Mouse (Mus musculus): Measurements from ENCODE around the gene Myo10. TPM values are rescaled to one million over a fixed set of nuclear protein-coding genes. Genes with fewer than 3 reads are reported as not detected.

Gene Myo10
- polyA plus RNA-seq, 1 experiment, result 0.45 TPM

DNA sequence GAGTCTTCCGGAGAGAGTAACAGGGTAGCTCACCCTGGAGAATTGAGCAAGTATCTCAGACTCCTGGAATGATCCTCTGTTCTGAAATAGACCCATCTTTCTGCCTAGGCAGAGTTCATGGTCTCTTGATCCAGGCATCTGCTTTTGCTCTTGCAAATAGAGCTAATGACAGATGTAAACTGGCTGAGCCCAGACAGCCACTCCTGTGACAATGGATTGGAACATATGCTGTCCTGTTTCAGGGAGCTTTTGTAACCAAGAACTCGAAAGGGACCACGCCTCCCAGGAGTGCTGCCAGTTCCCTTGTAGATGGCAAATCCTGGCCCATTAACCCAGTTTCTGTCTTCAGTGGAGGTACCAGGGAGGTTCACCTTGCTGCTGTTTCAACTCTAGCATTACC is 56.8 kb downstream of the Myo10 start:
- Histone ChIP-seq H3K27me3 (ENCODE audit: control insufficient read depth) (no peaks in the 10 kb centered on the region), H3K9me3 (ENCODE audit: control insufficient read depth, low read length) (no peaks in the 10 kb centered on the region), H3K4me1 (ENCODE audit: control insufficient read depth) (no peaks in the 10 kb centered on the region), H3K4me3 (replicated peaks) (no peak overlapping the region), H3K36me3 (ENCODE audit: control insufficient read depth) (no peaks in the 10 kb centered on the region)
- TF ChIP-seq TAL1 (IDR thresholded peaks at IDR 0.05; ENCODE audit: low read length) (no peak), GATA1 (IDR thresholded peaks at IDR 0.05; ENCODE audit: low read length) (no peak)

DNA sequence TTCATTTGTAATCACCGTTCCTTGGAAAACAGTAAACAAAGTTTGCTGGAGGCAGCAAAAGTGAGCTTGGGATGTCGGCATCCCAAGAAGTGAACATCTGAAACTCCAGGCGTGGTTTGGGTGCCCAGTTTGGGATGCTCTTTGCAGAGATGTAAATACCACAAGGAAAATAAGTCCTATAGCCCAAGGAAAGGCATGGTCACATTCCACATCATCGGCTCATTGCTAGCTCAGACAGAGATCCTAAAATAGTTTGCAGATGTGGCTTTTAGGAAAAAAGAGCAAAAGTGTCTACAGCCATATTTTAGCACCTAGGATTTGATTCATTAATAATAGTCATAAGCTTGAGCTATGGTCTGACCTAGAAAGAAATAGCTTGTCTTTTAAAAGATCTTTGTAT is 57.3 kb downstream of the Myo10 start:
- Histone ChIP-seq H3K4me3 (replicated peaks) (no peak overlapping the region), H3K4me1 (ENCODE audit: control insufficient read depth) (no peaks in the 10 kb centered on the region), H3K36me3 (ENCODE audit: control insufficient read depth) (no peaks in the 10 kb centered on the region), H3K9me3 (ENCODE audit: control insufficient read depth, low read length) (no peaks in the 10 kb centered on the region), H3K27me3 (ENCODE audit: control insufficient read depth) (no peaks in the 10 kb centered on the region)
- no peak for TF ChIP-seq GATA1 (IDR thresholded peaks at IDR 0.05; ENCODE audit: low read length)
- no peak for TF ChIP-seq TAL1 (IDR thresholded peaks at IDR 0.05; ENCODE audit: low read length)

- Histone ChIP-seq H3K4me3 (replicated peaks) (no peak overlapping the region), H3K9me3 (ENCODE audit: control insufficient read depth, low read length) (no peaks in the 10 kb centered on the region), H3K27me3 (ENCODE audit: control insufficient read depth) (no peaks in the 10 kb centered on the region), H3K4me1 (ENCODE audit: control insufficient read depth) (no peaks in the 10 kb centered on the region), H3K36me3 (ENCODE audit: control insufficient read depth) (no peaks in the 10 kb centered on the region)
- TF ChIP-seq TAL1 (IDR thresholded peaks at IDR 0.05; ENCODE audit: low read length) (no peak), GATA1 (IDR thresholded peaks at IDR 0.05; ENCODE audit: low read length) (no peak)
Observed at GRCm38 (mm10) chr15:25680269-25680818, 58.0 kb downstream of the Myo10 start.

GRCm38 (mm10) chr15:25682953-25683507 is 60.7 kb downstream of the Myo10 start:
- Histone ChIP-seq H3K27me3 (ENCODE audit: control insufficient read depth) (no peaks in the 10 kb centered on the region), H3K4me3 (replicated peaks) (no peak overlapping the region), H3K4me1 (ENCODE audit: control insufficient read depth) (no peaks in the 10 kb centered on the region), H3K36me3 (ENCODE audit: control insufficient read depth) (no peaks in the 10 kb centered on the region), H3K9me3 (ENCODE audit: control insufficient read depth, low read length) (no peaks in the 10 kb centered on the region)
- TF ChIP-seq GATA1 (IDR thresholded peaks at IDR 0.05; ENCODE audit: low read length) (no peak), TAL1 (IDR thresholded peaks at IDR 0.05; ENCODE audit: low read length) (no peak)

- H3K4me1 ChIP-seq (ENCODE audit: control insufficient read depth), result no peaks in the 10 kb centered on the region
- H3K4me3 ChIP-seq (replicated peaks), result no peak overlapping the region
- TF ChIP-seq GATA1 (IDR thresholded peaks at IDR 0.05; ENCODE audit: low read length) (no peak), TAL1 (IDR thresholded peaks at IDR 0.05; ENCODE audit: low read length) (no peak)
- H3K9me3 ChIP-seq (ENCODE audit: control insufficient read depth, low read length), result no peaks in the 10 kb centered on the region
- H3K36me3 ChIP-seq (ENCODE audit: control insufficient read depth), result no peaks in the 10 kb centered on the region
- H3K27me3 ChIP-seq (ENCODE audit: control insufficient read depth), result no peaks in the 10 kb centered on the region
Observed at GRCm38 (mm10) chr15:25685186-25685585, 62.9 kb downstream of the Myo10 start.

DNA sequence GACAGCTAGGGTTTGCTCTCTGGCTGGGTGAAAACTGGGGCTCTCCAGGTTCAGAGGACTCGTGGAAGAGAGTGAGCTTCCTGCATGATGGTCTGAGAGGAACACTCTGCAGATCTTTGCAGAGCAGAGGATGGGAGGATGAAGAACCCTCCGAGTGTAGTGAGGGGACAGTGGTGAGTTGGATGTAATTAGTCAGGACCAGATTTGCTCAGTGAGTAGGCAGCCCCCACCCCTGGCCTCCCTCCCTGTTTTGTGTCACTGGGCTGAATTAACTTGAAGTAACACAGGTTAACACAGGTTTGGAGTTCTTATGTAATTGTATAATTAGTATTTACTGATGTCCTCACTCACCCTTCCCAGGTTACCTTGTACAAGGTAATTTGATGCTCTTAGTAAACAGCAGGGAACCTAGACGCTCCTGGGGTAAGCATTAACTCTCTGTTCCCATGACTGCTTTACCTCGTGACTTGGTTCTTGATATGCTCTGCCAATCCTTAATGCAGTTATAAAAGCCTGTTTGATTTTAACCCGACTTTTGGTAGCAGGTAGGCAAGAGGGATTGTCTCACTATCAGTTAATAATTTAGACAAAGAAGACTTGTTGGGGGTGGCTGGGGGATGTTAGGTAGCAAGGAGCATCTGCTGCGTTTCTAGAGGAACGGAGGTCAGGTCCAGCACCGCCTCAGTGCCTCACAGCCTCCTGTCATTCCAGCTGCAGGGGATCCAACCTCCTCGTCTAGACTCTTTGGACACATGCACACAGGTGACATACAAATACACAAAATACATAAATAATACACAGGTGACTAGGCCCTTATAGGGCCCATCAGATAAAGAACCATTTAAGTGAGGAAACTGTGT is 66.3 kb downstream of the Myo10 start:
- Histone ChIP-seq H3K4me1 (ENCODE audit: control insufficient read depth) (no peaks in the 10 kb centered on the region), H3K27me3 (ENCODE audit: control insufficient read depth) (no peaks in the 10 kb centered on the region), H3K9me3 (ENCODE audit: control insufficient read depth, low read length) (no peaks in the 10 kb centered on the region), H3K4me3 (replicated peaks) (no peak overlapping the region), H3K36me3 (ENCODE audit: control insufficient read depth) (no peaks in the 10 kb centered on the region)
- no peak for TF ChIP-seq TAL1 (IDR thresholded peaks at IDR 0.05; ENCODE audit: low read length)
- TF ChIP-seq GATA1 (IDR thresholded peaks at IDR 0.05; ENCODE audit: low read length), result no peak

GRCm38 (mm10) chr15:25689477-25689876 is 67.2 kb downstream of the Myo10 start:
- no peak for TF ChIP-seq TAL1 (IDR thresholded peaks at IDR 0.05; ENCODE audit: low read length)
- TF ChIP-seq GATA1 (IDR thresholded peaks at IDR 0.05; ENCODE audit: low read length), result no peak
- no peaks in the 10 kb centered on the region for H3K4me1 ChIP-seq (ENCODE audit: control insufficient read depth)
- no peaks in the 10 kb centered on the region for H3K36me3 ChIP-seq (ENCODE audit: control insufficient read depth)
- H3K27me3 ChIP-seq (ENCODE audit: control insufficient read depth), result no peaks in the 10 kb centered on the region
- no peak overlapping the region for H3K4me3 ChIP-seq (replicated peaks)
- no peaks in the 10 kb centered on the region for H3K9me3 ChIP-seq (ENCODE audit: control insufficient read depth, low read length)

DNA sequence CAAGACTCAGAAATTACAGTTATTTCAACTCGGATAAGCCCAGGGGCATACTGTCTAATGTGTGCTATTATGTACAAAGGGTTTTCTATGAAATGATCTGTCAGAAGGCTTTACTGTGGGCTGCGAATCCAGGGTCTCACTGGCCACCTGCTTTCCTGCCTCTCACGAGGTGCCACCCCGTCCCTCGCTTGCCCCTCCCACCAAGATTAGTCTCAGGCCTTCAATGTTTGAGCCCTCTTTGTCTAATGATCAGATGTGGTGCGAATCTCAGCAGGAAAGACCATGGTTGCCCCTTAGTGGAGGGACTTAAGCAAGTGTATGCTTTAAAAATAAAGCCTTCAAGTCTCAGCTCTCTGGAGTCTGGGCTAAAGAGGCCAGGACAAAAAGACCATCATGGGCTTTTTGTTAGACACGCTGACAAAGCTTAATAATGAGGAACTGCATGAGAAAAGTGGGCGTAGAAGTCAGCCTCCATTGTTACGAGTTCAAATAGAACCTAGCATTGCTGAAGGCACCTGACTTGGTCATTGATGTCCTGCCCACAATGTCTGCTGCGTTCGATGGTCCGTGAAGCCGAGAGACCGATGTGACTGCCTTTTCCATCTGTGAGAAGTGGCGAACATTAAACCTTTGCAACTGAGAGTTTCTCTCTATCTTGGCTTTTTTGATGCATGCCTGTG is 67.9 kb downstream of the Myo10 start:
- Histone ChIP-seq H3K9me3 (ENCODE audit: control insufficient read depth, low read length) (no peaks in the 10 kb centered on the region), H3K36me3 (ENCODE audit: control insufficient read depth) (no peaks in the 10 kb centered on the region), H3K4me3 (replicated peaks) (no peak overlapping the region), H3K27me3 (ENCODE audit: control insufficient read depth) (no peaks in the 10 kb centered on the region), H3K4me1 (ENCODE audit: control insufficient read depth) (no peaks in the 10 kb centered on the region)
- TF ChIP-seq TAL1 (IDR thresholded peaks at IDR 0.05; ENCODE audit: low read length) (no peak), GATA1 (IDR thresholded peaks at IDR 0.05; ENCODE audit: low read length) (no peak)

DNA sequence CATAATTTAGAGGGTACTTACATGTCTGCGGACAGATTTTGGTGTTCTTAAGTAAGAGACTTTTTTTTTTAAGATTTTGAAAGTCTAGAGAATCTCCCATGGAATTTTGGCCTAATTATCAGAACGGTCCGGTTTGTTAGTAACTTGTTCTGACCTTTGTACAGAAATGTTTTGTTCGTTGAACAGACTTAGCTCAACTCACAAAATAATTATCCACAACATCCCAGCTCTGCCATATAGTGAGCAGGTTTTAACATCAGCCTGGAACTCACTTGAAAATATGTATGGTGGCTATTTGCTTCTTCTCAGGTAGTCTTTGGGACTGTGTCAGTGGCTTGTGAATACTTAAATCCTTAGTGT is 68.4 kb downstream of the Myo10 start:
- TF ChIP-seq GATA1 (IDR thresholded peaks at IDR 0.05; ENCODE audit: low read length) (no peak), TAL1 (IDR thresholded peaks at IDR 0.05; ENCODE audit: low read length) (no peak)
- H3K9me3 ChIP-seq (ENCODE audit: control insufficient read depth, low read length), result no peaks in the 10 kb centered on the region
- no peaks in the 10 kb centered on the region for H3K4me1 ChIP-seq (ENCODE audit: control insufficient read depth)
- H3K36me3 ChIP-seq (ENCODE audit: control insufficient read depth), result no peaks in the 10 kb centered on the region
- H3K4me3 ChIP-seq (replicated peaks), result no peak overlapping the region
- no peaks in the 10 kb centered on the region for H3K27me3 ChIP-seq (ENCODE audit: control insufficient read depth)
